18 mouse cellular contexts compared by ENCODE assay signal in the genomic region with DNA sequence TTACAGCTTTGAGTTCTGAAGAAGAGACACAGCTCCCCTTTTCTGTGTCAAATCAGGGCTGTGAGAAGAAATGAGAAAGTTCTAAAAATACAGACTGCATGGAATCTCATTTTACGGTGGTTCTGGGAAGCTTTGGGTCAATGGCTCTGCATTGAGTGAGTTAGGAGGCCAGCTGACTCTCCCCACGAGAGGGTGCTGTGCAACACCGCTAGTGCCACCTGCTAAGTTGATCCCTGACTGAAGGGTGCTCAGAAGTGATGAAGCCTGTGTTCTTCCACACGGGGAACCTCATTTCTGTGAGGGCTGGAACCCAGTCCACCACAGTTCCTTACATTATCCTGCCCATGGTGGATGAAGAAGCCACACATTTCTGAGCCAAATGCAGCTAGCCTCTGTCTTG.
A peak's percentile ranks its signal among the peaks of the same experiment; 100 is the strongest.
DNase-seq lines count a peak whose midpoint lies in the region; ATAC-seq and TF ChIP-seq lines count a peak whose summit lies in the region.
"Had no signal": no experiment of that assay in that cellular context is flagged by ENCODE, and none has a peak within 500 bp of the region (broad histone marks: within the 10 kb centered on the region; RNA-seq: fewer than 3 reads in every experiment).

No protein-coding gene starts in this region.

- peak; percentile 15; the same call in 1 of the 2 replicates for TF ChIP-seq CTCF in kidney, postnatal 0 days (IDR thresholded peaks at IDR 0.05; ENCODE audit: low read depth)
- peak; percentile 45; the same call in 1 of the 2 replicates for TF ChIP-seq CTCF in bone marrow macrophage, adult 2 months (IDR thresholded peaks at IDR 0.05; ENCODE audit: low read depth, low read length)

- H3K27me3 ChIP-seq in kidney, postnatal 0 days (ENCODE audit: insufficient read depth, low read length) = no peaks in the 10 kb centered on the region
- H3K27me3 ChIP-seq: kidney, embryonic 15.5 days; stomach, embryonic 15.5 days had no signal

- DNase-seq in kidney, postnatal 0 days (ENCODE audit: low spot score) = no peak
- DNase-seq in kidney, postnatal 14 days = no peak
- DNase-seq in CD4-positive, CD25-positive, alpha-beta regulatory T cell, adult 2 months (ENCODE audit: low read depth, low spot score) = peak; percentile 71
- DNase-seq in thymus, postnatal 0 days (ENCODE audit: low spot score) = peak; percentile 41
- no peak for DNase-seq in urinary bladder, postnatal 14 days (ENCODE audit: low spot score)
- DNase-seq in left cerebral cortex, postnatal 25 days (ENCODE audit: low spot score in 2 of 2) = no peak
- no peak for DNase-seq in embryo, embryonic 10.5 days (ENCODE audit: low spot score)
- DNase-seq: adrenal gland, adult 8-10 months; cerebellum, adult 9-11 months; gastrocnemius, postnatal 10 days; heart, postnatal 14 days; right cerebral cortex, postnatal 14 days had no signal

- H3K9me3 ChIP-seq in kidney, postnatal 0 days (replicated peaks; ENCODE audit: low read length) = no peaks in the 10 kb centered on the region
- H3K9me3 ChIP-seq: kidney, embryonic 15.5 days; limb, embryonic 10.5 days; neural tube, embryonic 13.5 days; stomach, embryonic 15.5 days had no signal

- intact Hi-C loops in left cerebral cortex, postnatal 25 days (cut with DNase I) = no loop called here

- no peaks in the 10 kb centered on the region for H3K4me1 ChIP-seq in kidney, postnatal 0 days (replicated peaks; ENCODE audit: insufficient read depth, low read length)
- H3K4me1 ChIP-seq in bone marrow macrophage, adult 2 months (ENCODE audit: control insufficient read depth, insufficient read depth, low read length) = peaks cover 4% of the 10 kb centered on the region; the same call in 1 of the 2 replicates
- H3K4me1 ChIP-seq: kidney, embryonic 15.5 days; limb, embryonic 10.5 days; stomach, embryonic 15.5 days had no signal

- 77% methylated on average over 4 of the region's 4 CpGs for WGBS in kidney, postnatal 0 days

- H3K27ac ChIP-seq in kidney, postnatal 0 days = no peak overlapping the region
- H3K27ac ChIP-seq in bone marrow macrophage, adult 2 months (ENCODE audit: insufficient read depth, low read depth, low read length) = no peak overlapping the region
- H3K27ac ChIP-seq: kidney, embryonic 15.5 days; limb, embryonic 10.5 days; neural tube, embryonic 13.5 days; stomach, embryonic 15.5 days had no signal

- no peak for TF ChIP-seq POLR2A in bone marrow macrophage, adult 2 months (IDR thresholded peaks at IDR 0.05; ENCODE audit: borderline replicate concordance, low read depth, low read length)

- no peak overlapping the region for H3K9ac ChIP-seq in kidney, postnatal 0 days (ENCODE audit: low read depth, low read length)
- H3K9ac ChIP-seq: kidney, embryonic 15.5 days; neural tube, embryonic 13.5 days; stomach, embryonic 15.5 days had no signal

- ATAC-seq in kidney, postnatal 0 days (replicated peaks; ENCODE audit: low FRiP score, low read depth) = no peak

- H3K4me3 ChIP-seq in kidney, postnatal 0 days (replicated peaks; ENCODE audit: low read depth, low read length) = no peak overlapping the region
- no peak overlapping the region for H3K4me3 ChIP-seq in bone marrow macrophage, adult 2 months (ENCODE audit: insufficient read depth, low read length)
- H3K4me3 ChIP-seq: kidney, embryonic 15.5 days; limb, embryonic 10.5 days; neural tube, embryonic 13.5 days; stomach, embryonic 15.5 days had no signal

- no peak overlapping the region for H3K4me2 ChIP-seq in kidney, postnatal 0 days (ENCODE audit: low read length)
- H3K4me2 ChIP-seq: kidney, embryonic 15.5 days; midbrain, embryonic 11.5 days; neural tube, embryonic 13.5 days; stomach, embryonic 15.5 days had no signal

- no peaks in the 10 kb centered on the region for H3K36me3 ChIP-seq in kidney, postnatal 0 days (ENCODE audit: insufficient read depth, low read length)
- H3K36me3 ChIP-seq: kidney, embryonic 15.5 days; limb, embryonic 10.5 days; neural tube, embryonic 13.5 days; stomach, embryonic 15.5 days had no signal

Comparison
In these comparisons a context has a peak if more than half of its experiments do, and no peak if none do; other contexts are left out.
1. DNase-seq: peak in CD4-positive, CD25-positive, alpha-beta regulatory T cell, adult 2 months (single experiment) and thymus, postnatal 0 days (single experiment); none in kidney, postnatal 0 days (single experiment), kidney, postnatal 14 days (single experiment), urinary bladder, postnatal 14 days (single experiment), left cerebral cortex, postnatal 25 days (0 of 2) and embryo, embryonic 10.5 days (single experiment).